Mouse (Mus musculus) thymus, adult 2 months (tissue): Measurements from ENCODE around the gene Hyal3.

Experiments
- CTCF ChIP-seq: fragments of 200-500 bp; IDR thresholded peaks from 2 replicates; pipeline ENCODE4 v1.5.1; 2012; ENCODE audit warnings: mild to moderate bottlenecking, control low read depth, low read length, moderate library complexity, borderline replicate concordance; ENCODE audit not compliant: control insufficient read depth, poor library complexity, insufficient read depth; ENCODE audit errors: extremely low read depth
- POLR2A ChIP-seq: fragments of 200-500 bp; IDR thresholded peaks from 2 replicates; pipeline ENCODE4 v1.6.1; 2012; ENCODE audit warnings: mild to moderate bottlenecking, low read length, control low read depth, moderate library complexity; ENCODE audit not compliant: control insufficient read depth, poor library complexity, insufficient read depth; ENCODE audit errors: extremely low read depth

- TF ChIP-seq POLR2A (no peak), CTCF (no peak)
These were observed 28.3 kb downstream of the Hyal3 start, which contains the start of gene Sema3b for GRCm38 (mm10) chr9:107608741-107609432.
